Mouse (Mus musculus) hindbrain, embryonic 16.5 days (tissue): ENCODE measurements around the gene Ssxb5. TPM values are rescaled to one million over a fixed set of nuclear protein-coding genes. Genes with fewer than 3 reads are reported as not detected.
"Not testable (repeated sequence)": the region's sequence is repeated elsewhere in the genome, so short reads cannot be mapped to it uniquely, and the experiment has no call there.

Experiments
- ATAC-seq: fragments of 200-750 bp; cut with Nextera tagmentation; 2 replicates; pipeline ENCODE4 v1.8.0; 2017; ENCODE audit warnings: moderate TSS enrichment, moderate library complexity
- H3K27ac ChIP-seq: fragments of 300-500 bp; sonication (generic); 2 replicates; pipeline ENCODE4 v1.5.1; 2014; ENCODE audit warnings: low read depth, mild to moderate bottlenecking, control low read depth, low read length, moderate library complexity
- H3K27me3 ChIP-seq: fragments of 300-500 bp; sonication (generic); replicated peaks from 2 replicates; pipeline ENCODE4 v1.6.1; 2014; ENCODE audit warnings: low read length; ENCODE audit not compliant: control insufficient read depth, insufficient read depth
- H3K36me3 ChIP-seq: fragments of 300-500 bp; sonication (generic); 2 replicates; pipeline ENCODE4 v1.6.1; 2014; ENCODE audit warnings: mild to moderate bottlenecking, low read length, moderate library complexity, mixed read lengths; ENCODE audit not compliant: control insufficient read depth, insufficient read depth
- H3K4me1 ChIP-seq: fragments of 300-500 bp; sonication (generic); 2 replicates; pipeline ENCODE4 v1.6.1; 2014; ENCODE audit warnings: low read depth, low read length; ENCODE audit not compliant: control insufficient read depth, insufficient read depth
- H3K4me2 ChIP-seq: fragments of 300-500 bp; sonication (generic); 2 replicates; pipeline ENCODE4 v1.6.1; 2014; ENCODE audit warnings: mild to moderate bottlenecking, low read length, control low read depth, moderate library complexity
- H3K4me3 ChIP-seq: fragments of 300-500 bp; sonication (generic); 2 replicates; pipeline ENCODE4 v1.5.1; 2014; ENCODE audit warnings: mild to moderate bottlenecking, low read length, control low read depth, moderate library complexity
- H3K9ac ChIP-seq: fragments of 300-500 bp; sonication (generic); 2 replicates; pipeline ENCODE4 v1.6.1; 2014; ENCODE audit warnings: low read depth, mild to moderate bottlenecking, control low read depth, low read length, moderate library complexity
- H3K9me3 ChIP-seq: fragments of 300-500 bp; sonication (generic); 2 replicates; pipeline ENCODE4 v1.6.1; 2014; ENCODE audit warnings: mild to moderate bottlenecking, low read length, moderate library complexity; ENCODE audit not compliant: control insufficient read depth
- WGBS: fragments of 180-500 bp; shearing (Covaris S2); extraction: QIAGEN DNeasy Blood & Tissue Kit; methylation state at CpG from one replicate; pipeline ENCODE4 v1.1.7; 2014; 5-methylcytosine and 5-hydroxymethylcytosine counted together
- polyA plus RNA-seq: library from polyadenylated mRNA; unstranded; fragments of >200 nt; fragmentation: Nextera tagmentation; extraction: Ambion mirVana; gene quantifications from 2 replicates; pipeline ENCODE4 v1.2.1, GENCODE M21; 2015

Ssxb5 gene
- polyA plus RNA-seq: not detected in 2 replicates

DNA sequence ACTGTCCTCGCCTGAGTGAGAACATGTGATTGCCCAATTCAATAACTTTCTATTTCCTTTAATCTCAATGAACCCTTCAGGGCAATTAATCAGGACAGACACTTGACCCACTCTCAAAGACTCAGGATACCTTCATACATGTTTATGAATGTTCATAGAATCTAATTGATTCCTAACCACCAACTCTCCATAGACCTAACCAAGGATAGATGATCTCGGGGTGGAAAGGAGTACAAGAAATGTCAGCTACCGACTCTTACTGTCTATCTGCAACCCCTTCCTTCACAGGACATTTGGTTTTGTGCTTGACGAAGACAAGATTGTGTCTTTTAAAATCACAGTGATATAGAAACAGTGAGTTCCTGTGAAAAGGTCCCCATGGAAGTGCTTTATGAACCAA, at the start of gene Ssxb5:
TSS of gene Ssxb5 (plus strand) at position 301 of the 400 bp plus-strand sequence.
- not testable (repeated sequence) for H3K9me3 ChIP-seq, H3K4me3 ChIP-seq, H3K27me3 ChIP-seq, H3K4me2 ChIP-seq, H3K4me1 ChIP-seq, ATAC-seq, H3K9ac ChIP-seq, H3K27ac ChIP-seq, H3K36me3 ChIP-seq
- 80% methylated on average over 4 of the region's 4 CpGs for WGBS

DNA sequence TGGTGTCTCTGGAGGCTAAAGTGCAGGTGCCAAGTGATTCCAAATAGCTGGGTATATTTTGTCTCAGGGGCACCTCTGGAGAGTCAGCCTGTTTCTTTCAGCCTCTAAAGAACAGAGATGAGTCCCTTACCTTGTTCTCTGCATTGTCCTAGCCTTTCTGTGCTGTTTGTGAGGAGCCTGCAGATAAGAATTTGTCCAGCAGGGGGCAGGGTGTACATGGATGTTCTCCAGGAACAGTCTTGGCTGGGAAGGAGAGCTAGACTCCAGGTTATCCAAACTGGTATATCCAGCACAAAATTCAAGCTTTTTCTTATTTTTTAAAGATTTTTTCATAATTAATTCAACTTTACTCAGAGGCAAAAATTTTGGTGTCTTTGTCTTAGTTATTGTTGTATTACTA, 28.6 kb downstream of the Ssxb5 start:
- no peaks in the 10 kb centered on the region for H3K27me3 ChIP-seq
- ATAC-seq: no peak
- H3K4me1 ChIP-seq: no peaks in the 10 kb centered on the region
- H3K4me3 ChIP-seq: no peak overlapping the region
- H3K4me2 ChIP-seq: no peak overlapping the region
- no peak overlapping the region for H3K27ac ChIP-seq
- H3K9me3 ChIP-seq: no peaks in the 10 kb centered on the region
- no peaks in the 10 kb centered on the region for H3K36me3 ChIP-seq
- no peak overlapping the region for H3K9ac ChIP-seq

GRCm38 (mm10) chrX:8843694-8844093, 40.2 kb downstream of the Ssxb5 start, which contains the start of gene Gm6592:
Gm6592 (plus strand) TSS chrX:8843994.
- no peaks in the 10 kb centered on the region for H3K9me3 ChIP-seq
- 93% methylated on average over 1 of the region's 1 CpGs for WGBS
- H3K36me3 ChIP-seq: no peaks in the 10 kb centered on the region
- no peaks in the 10 kb centered on the region for H3K27me3 ChIP-seq
- no peak within 1 kb of the TSS for H3K4me2 ChIP-seq
- ATAC-seq: no peak
- no peaks in the 10 kb centered on the region for H3K4me1 ChIP-seq
- no peak within 1 kb of the TSS for H3K27ac ChIP-seq
- H3K9ac ChIP-seq: no peak within 1 kb of the TSS
- H3K4me3 ChIP-seq: no peak within 1 kb of the TSS

GRCm38 (mm10) chrX:8852486-8852885, 49.0 kb downstream of the Ssxb5 start:
- Histone ChIP-seq H3K9ac (no peak overlapping the region), H3K4me3 (no peak overlapping the region), H3K27me3 (no peaks in the 10 kb centered on the region), H3K4me2 (no peak overlapping the region), H3K9me3 (no peaks in the 10 kb centered on the region), H3K27ac (no peak overlapping the region), H3K36me3 (no peaks in the 10 kb centered on the region), H3K4me1 (no peaks in the 10 kb centered on the region)
- WGBS: 87% methylated on average over 10 of the region's 10 CpGs
- no peak for ATAC-seq

Other genes starting within 250 kb of the Ssxb5 start
- not detected in 2 replicates for gene Ssxb3, start 211.9 kb upstream of the Ssxb5 start, polyA plus RNA-seq
- not detected in 2 replicates for gene Ssxb8, start 112.8 kb upstream of the Ssxb5 start, polyA plus RNA-seq
- gene Ssx9, start 55.3 kb upstream of the Ssxb5 start, polyA plus RNA-seq: not detected in 2 replicates
- not detected in 2 replicates for gene Gm6592, start 40.3 kb downstream of the Ssxb5 start, polyA plus RNA-seq
- not detected in 2 replicates for gene Gm5751, start 70.6 kb downstream of the Ssxb5 start, polyA plus RNA-seq
- gene B630019K06Rik, start 88.7 kb downstream of the Ssxb5 start, polyA plus RNA-seq: 22.4 and 23.5 TPM in 2 replicates
- not detected in 2 replicates for gene Fthl17b, start 159.3 kb downstream of the Ssxb5 start, polyA plus RNA-seq
- gene Fthl17c, start 172.9 kb downstream of the Ssxb5 start, polyA plus RNA-seq: not detected in 2 replicates
- not detected in 2 replicates for gene Fthl17d, start 183.1 kb downstream of the Ssxb5 start, polyA plus RNA-seq
- gene Fthl17e, start 229.8 kb downstream of the Ssxb5 start, polyA plus RNA-seq: not detected in 2 replicates